Mouse (Mus musculus): Measurements from ENCODE around the gene Fga.
A peak's percentile ranks its signal among the peaks of the same experiment; 100 is the strongest.

Fga gene

DNA sequence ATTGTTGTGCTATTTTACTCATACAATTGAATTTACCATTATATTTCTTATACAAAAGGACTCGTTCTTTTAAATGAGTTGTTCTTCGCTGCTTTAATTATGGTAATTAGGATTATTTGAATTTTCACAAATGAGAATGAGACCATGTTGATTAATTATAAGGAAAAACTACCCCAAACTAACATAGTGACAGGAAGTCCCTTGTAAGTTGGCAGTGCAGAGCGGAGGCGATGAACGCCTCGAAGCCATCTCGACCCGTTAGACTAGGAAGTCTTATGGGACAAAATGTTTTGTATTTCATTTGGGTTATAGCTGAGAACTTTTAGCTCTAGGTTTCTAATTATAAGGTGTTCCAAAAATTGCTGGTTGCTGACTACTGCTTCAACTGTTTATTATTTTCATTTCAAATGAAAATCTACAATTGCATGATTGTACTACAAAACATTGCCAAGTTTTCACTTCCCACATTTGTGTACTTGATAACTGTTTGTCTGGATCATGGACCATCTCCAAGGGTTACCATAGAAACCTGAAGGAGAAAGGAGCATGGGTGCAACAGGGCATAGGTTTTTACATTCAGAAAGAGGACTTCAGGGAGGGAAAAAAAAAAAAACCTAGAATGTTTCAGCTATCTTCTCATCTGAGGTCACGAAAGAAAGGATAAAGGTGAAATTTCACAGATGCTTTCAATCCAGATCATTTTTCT, 1.8 kb downstream of the Fga start:
- DNase-seq (ENCODE audit: extremely low read depth, low read depth) = no peak

DNA sequence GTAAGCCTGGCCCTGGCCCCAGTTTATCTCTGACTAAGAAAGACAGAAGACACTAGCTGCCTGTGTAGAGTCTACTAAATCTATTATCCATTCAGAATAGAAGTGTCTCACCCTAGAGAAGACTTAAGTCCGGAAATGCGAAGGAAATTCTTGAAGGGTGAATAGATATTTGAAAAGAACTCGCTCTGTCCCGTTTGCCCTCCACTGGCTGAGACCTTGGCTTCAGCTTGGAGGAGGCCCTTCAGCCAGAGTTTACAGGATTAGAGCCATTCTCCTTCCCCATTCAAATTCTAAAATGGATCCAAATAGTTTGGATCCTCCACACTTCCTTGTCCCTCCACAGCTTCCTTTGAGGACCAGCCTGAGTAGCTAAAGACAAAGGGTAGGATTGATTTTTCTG, 4.5 kb downstream of the Fga start:
- no peak for DNase-seq (ENCODE audit: extremely low read depth, low read depth)

DNA sequence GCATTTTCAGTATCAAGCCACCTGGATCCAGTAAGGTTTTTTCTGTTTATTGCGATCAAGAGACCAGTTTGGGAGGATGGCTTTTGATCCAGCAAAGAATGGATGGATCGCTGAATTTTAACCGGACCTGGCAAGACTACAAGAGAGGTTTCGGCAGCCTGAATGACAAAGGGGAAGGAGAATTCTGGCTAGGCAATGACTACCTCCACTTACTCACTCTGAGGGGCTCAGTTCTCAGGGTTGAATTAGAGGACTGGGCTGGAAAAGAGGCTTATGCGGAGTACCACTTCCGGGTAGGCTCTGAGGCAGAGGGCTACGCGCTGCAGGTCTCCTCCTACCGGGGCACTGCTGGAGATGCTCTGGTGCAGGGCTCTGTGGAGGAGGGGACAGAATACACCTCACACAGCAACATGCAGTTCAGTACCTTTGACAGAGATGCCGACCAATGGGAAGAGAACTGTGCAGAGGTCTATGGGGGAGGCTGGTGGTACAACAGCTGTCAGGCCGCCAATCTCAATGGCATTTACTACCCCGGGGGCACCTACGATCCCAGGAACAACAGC, 7.0 kb downstream of the Fga start:
- no peak for DNase-seq (ENCODE audit: extremely low read depth, low read depth)

DNA sequence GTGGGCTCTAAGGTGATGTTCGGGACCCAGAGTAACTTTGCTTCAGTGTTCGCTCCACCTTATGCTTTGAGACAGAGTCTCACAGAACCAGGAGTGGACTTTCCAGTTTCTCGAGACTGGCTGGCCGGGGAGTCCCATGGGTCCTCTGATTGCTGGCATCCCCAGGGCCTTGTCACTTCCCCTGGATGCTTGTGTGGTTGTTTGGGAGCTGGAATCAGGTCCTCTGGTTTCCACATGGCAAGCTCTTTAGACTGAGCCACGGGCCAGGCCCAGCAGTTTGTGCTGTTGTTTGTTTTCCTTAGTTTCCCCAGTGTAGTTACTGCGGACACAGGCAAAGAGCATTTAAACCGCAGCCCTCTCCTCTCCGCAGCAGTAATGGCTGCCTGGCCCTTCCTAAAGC, 7.9 kb downstream of the Fga start:
- no peak for DNase-seq (ENCODE audit: extremely low read depth, low read depth)

DNA sequence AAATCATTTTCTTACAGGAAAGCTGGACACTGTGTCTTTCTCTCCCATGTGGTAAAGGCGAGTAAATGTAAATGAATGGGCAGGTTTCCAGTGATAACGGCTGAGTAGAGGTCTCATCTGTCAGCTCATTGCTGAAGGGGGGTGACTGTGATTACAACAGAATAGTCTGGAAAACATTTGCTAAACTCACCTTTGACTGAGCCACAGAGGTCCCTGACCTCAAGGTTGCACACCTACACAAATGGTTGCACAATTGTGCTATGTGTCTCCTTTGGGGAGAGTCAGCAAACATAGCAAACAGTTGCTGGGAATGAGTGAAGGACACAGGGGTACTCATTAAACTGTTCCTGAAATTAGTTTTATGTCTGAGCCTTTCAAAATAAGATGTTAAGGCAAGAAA, 13.0 kb downstream of the Fga start:
- no peak for DNase-seq (ENCODE audit: extremely low read depth, low read depth)

DNA sequence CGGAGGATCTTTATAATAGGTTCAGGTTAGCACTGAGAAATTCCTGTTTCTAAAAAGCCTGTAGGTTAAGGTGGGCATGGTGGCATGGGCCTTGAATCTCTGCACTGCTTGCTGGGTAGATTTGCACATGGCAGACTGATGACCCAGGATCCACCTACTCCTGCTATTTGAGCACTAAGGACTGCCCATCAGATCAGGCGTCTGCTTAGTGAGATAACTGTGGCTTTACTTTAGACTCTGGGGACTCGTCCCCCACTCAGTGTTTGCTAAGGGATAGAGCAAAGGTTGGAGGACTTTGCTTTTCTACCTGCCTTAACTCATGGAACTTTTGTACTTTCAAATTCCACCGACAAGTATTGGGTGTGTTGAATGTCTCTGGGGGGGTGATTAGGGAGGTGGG, 13.8 kb downstream of the Fga start:
- DNase-seq (ENCODE audit: extremely low read depth, low read depth) = no peak

DNA sequence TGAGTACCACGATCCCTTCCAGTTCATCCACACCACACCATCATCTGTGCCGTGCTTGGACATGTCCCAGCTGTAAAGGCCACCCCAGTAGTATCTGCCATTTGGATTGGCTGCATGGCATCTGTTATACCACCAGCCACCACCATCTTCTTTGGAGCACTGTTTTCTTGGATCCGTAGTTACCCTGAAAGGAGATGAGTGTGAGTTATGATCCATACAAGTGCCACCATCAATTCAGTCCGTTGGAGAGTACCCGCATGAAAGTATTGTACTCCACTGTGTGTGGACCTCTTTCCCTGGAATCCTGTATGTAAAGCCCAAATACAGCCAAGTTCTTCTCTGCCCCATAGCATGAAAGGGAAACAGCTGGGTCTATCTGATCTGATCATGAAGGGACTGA, 16.6 kb downstream of the Fga start:
- no peak for DNase-seq (ENCODE audit: extremely low read depth, low read depth)

DNA sequence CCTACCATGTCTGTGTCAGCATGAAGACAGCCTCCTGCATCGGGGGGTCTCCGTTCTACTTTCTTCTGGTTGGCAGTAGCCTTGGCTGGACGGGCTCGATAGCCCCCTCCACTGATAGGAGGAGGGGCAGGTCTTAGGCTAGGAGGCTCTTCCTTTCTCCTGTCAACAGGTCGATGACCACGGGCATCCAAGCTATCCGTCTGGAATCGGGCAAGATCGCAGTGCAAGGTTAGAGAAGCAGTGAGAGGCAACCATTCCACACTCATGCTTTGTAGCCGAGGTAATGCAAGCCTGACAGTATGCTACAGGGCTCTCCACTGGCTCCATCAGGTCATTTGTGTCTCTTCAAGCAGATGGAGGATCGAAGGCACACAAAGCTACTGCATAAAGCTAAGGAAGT, 20.8 kb downstream of the Fga start:
- no peak for DNase-seq (ENCODE audit: extremely low read depth, low read depth)

DNA sequence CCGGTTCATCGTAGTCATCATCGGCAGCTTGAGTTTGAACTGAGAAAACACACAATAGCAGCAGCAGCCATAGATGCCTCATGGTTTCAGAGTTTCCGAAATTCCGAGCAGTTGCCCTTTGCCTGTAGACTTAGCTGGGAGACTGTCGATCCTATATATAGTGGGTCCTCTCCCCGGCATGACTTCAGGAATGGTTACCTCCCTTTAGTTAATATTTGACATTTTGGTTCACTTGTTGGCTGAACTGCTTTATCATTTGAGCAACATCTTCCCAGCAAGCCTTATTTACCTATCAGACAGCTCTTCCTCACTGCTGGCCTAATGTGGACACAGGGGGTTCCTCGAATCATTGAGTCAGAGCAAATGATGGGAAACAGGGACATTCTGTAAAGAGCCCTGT, 23.8 kb downstream of the Fga start, which contains the start of gene Fgb:
Fgb (minus strand) TSS at position 184 of the 400 bp plus-strand sequence.
- DNase-seq (ENCODE audit: extremely low read depth, low read depth) = no peak

DNA sequence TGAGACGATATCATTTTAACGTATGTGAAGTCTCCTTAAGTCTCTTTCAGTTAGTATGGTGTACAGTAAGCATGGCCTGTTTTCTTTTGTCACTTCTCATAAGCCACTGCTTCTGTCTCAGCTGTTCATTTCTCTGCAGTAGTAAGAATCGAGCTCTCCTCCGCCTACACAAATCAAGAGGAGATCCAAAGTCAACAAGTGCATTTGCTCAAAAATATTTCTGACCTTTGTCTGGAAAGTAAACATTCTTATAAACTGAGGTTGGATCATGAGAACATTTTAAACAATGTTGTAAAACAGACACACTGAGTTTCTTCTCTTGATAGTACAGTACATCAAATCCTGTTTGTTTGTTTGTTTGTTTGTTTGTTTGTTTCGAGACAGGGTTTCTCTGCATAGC, 24.8 kb downstream of the Fga start:
- no peak for DNase-seq (ENCODE audit: extremely low read depth, low read depth)

DNA sequence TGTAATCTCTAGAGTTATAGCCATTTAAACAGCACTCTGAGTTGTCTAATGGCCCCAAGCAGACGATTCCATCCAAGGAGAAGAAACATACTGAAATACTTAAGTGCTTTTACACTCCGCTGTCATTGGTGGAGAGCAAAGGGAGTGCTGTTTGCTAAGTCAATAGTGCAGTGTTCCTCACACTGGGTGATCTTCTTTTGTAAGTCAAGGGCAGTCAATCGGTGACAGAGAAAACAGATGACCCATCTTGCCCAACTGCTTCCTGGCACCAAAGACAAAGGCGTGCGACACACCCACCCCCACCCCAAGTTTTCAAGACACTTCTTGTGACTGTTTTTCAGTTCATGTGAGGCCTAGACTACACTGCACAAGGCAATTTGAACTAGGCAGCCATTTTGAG, 26.2 kb downstream of the Fga start:
- no peak for DNase-seq (ENCODE audit: extremely low read depth, low read depth)

DNA sequence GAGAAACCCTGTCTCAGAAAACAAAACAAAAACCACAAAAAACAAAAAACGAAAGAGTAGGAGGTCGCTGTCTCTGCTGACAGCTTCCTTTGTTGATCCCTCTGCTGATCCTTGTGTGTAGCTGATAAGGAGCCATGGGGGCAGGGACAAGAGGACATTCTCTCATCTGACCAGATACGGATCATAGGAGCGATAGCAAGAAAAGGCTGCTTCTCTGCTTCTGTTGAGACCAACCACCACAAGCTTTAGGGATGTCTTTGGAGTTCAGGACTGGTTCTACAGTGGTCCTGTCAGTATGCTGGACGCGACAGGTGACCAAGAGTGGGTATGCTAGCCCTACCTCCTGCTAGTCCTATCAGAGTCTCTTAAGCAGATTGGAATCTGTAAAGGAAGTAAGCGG, 27.2 kb downstream of the Fga start:
- no peak for DNase-seq (ENCODE audit: extremely low read depth, low read depth)

DNA sequence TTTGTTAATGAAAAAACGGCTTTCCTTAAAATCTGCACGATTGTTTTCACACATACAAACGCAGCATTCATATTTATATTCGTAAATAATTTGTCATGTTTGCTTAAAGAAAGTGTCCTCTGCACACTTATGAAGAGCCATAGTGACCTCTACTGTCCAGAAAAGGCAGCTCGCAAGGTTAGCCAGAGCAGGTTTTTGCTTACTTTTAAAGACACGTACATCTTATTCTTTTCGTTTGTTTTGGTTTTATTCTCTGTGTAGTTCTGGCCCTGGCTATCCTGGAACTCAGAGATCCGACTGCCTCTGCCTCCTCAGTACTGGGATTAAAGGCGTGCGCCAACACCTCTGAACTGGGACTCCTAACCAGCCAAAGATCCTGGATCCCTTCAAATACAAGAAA, 27.9 kb downstream of the Fga start:
- peak; percentile 58 for DNase-seq (ENCODE audit: extremely low read depth, low read depth)

DNA sequence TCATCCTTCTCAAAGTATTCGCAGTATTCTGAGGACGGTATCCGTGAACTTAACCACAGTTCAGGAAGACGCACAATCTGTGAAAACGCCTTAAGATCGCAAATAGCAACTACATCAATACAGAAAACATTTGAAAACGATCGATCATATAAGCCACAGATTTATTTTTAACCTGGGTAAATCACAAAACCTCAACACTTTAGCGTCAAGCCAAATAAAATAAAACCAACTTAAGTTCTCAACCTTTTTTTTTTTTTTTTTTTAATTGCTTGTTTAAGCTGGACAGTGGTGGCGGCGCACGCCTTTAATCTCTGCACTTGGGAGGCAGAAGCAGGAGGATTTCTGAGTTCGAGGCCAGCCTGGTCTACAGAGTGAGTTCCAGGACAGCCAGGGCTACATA, 28.9 kb downstream of the Fga start:
- DNase-seq (ENCODE audit: extremely low read depth, low read depth) = peak; percentile 41

DNA sequence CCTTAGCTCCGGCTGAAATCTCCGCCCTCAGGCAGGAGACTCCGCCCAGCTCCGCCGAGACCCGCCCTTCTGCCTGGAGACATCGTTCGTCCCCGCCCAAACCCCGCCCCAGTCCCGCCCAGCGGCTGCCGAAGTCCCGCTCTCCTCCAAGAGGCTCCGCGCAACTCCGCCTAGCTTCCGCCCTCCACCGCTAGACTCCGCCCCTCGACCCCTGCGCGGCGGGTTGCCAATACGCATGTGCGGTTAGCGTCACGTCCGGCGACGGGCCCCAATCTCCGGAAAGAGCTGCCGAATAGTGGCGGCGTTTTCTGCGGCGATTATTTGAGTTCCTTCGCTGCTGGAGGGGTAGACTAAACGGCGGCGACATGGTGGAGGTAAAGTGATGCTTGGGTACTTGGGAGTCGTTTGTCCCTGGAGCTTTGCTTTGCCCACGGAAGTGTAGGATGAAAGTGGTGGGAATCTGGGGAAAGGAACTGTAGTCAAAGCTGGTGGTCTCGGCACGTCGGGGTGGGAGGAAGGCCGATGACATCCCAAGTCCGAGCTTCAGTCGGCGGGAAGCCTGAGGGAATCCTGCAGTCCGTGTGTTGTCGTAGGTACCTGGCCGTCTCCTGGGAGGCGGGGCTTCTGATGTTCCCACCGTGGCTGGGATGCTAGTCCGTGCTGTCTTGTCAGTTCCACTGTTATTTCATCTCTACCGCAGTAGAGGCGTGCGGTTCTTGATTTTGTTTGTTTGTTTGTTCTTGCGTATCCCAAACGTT, 29.6 kb downstream of the Fga start, which contains the start of gene Plrg1:
Plrg1 (plus strand) TSS at position 242 of the 758 bp plus-strand sequence.
- DNase-seq (ENCODE audit: extremely low read depth, low read depth) = peak; percentile 85

DNA sequence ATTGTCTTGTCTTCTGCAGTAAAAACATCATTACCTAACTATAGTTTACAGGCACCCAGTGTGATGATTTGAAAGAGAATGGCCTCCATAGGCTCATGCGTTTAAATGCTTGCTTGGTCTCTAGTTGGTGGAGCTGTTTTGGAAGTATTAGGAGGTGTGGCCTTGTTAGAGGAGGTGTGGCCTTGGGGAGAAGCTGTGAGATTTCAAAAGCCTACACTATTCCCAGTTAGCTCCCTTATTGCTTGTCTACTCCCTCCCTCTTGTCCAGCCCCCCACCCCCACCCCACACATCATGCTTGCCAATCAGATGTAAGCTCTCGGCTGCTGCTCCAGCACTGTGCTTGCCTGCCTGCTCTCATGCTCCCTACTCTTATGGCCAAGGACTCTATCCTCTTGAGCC, 31.2 kb downstream of the Fga start:
- no peak for DNase-seq (ENCODE audit: extremely low read depth, low read depth)

DNA sequence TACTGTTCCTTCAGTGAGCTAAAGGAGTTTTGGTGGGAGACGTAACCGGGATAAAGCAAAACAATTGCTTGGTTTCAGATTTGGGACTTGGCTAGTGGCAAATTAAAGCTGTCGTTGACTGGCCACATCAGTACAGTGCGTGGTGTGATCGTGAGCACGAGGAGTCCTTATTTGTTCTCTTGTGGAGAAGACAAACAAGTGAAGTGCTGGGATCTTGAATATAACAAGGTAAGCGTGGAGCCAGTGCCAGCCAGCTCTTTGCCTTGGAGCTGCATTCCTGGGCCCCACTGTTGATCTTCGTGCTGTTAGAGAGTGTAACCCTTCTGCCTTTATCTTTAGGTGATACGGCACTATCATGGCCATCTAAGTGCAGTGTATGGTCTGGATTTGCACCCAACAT, 42.0 kb downstream of the Fga start:
- DNase-seq (ENCODE audit: extremely low read depth, low read depth) = no peak

DNA sequence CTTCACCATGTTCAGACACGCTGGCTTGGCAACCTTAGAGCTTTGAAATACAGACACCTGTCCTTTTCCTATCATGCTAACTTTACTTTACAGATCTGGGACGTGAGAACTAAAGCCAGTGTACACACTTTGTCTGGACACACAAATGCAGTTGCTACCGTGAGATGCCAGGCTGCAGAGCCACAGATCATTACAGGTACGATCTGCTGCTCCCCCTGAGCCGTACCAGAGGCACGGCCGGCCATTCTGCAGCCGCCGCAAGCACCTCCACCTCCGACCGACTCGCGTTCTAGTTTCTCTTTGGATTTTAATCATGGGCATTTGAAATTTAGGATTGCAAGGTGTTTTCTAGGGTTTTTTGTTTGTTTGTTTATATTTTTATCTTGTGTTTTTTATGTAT, 43.0 kb downstream of the Fga start:
- DNase-seq (ENCODE audit: extremely low read depth, low read depth) = no peak

DNA sequence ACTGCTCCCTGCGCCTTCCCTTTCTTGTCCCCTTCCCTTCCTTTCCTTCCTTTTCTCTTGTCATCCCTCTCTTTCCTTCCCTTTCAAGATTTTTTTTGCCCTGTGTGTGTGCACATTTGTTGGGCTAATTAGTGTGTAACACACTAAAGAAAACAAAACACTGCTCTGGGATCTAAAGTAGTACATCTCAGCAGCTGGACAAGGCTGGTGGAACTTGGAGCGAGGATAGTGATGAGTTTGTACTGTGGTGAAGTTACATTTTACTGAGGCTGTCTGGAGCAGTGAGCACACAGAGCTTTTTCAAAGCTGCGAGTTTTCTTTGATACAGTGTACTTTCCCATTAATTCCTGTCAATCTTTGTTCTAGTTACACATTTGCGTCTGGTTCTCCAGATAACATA, 44.4 kb downstream of the Fga start:
- no peak for DNase-seq (ENCODE audit: extremely low read depth, low read depth)

DNA sequence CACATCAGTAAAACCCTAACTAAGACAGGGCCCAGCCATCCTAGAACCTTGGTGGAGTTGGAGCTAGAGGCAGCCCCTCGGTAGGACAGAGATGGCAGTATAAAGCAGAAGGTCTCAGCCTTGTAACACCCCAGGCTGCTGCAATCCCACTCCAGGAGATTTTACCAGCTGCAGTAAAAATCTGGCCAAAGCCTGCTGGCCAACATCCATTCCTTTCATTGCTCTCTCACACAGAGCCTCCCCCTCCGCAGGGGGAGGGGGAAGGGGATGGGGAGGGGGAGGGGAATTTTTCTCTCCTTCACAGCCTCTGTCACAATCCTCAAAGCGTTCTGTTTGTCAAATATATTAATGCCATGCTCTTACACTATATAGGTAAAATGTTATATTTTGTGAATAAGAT, 50.7 kb downstream of the Fga start:
- no peak for DNase-seq (ENCODE audit: extremely low read depth, low read depth)

DNA sequence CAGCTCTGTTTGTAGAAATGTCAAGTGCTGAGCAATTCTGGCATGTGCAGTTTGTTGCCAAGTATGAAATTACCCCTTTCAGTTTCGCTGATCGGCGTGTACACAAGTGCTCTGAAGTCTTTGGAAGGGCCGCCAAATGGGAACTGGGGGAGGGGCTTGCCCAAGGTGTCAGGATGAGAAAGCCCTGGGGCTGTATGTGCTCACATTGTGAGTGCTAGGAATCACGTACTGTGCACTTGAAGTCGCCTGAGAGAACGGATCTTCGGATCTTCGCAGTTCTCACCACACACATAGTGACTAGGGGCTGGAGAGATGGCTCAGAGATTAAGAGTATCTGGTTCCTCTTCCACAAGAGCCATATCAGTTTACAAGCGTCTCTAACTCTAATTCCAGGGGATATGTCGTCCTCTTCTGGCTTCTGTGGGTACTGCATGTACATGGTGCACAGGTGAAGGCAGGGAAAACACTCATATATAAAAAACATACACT, 54.7 kb downstream of the Fga start:
- peak; percentile 73 for DNase-seq (ENCODE audit: extremely low read depth, low read depth)

Measured in MEL-GATA-1-ER (cell line).